23 mouse cellular contexts compared by ENCODE assay signal in genomic region chr12:5363961-5364634, GRCm38 (mm10). TPM values are rescaled to one million over a fixed set of nuclear protein-coding genes. Genes with fewer than 3 reads are reported as not detected.
DNase-seq lines count a peak whose midpoint lies in the region; ATAC-seq and TF ChIP-seq lines count a peak whose summit lies in the region.
"Had no signal": no experiment of that assay in that cellular context is flagged by ENCODE, and none has a peak within 500 bp of the region (broad histone marks: within the 10 kb centered on the region; RNA-seq: fewer than 3 reads in every experiment).

No protein-coding gene starts in this region.

- DNase-seq in cerebellum, postnatal 10 days, result peak; percentile 58 to 71
- DNase-seq in cerebellum, adult 2 months, result no peak
- peak; percentile 72 for DNase-seq in heart, adult 11 months
- DNase-seq in heart, adult 2 months, result no peak
- no peak for DNase-seq in layer of hippocampus, adult 2 months (ENCODE audit: low spot score in 2 of 2)
- DNase-seq in layer of hippocampus, adult 18-20 months (ENCODE audit: low spot score in 2 of 2), result no peak
- DNase-seq in midbrain, postnatal 0 days (ENCODE audit: low spot score), result no peak
- DNase-seq: adrenal gland, postnatal 10 days; B cell, adult 2 months; cerebellum, adult 18-20 months; gastrocnemius, postnatal 14 days; heart, postnatal 14 days; kidney, adult 11 months had no signal

- H3K4me1 ChIP-seq in cerebellum, adult 2 months (ENCODE audit: control insufficient read depth, insufficient read depth, low read length), result peaks cover 2% of the 10 kb centered on the region; the same call in 1 of the 2 replicates
- no peaks in the 10 kb centered on the region for H3K4me1 ChIP-seq in heart, adult 2 months (ENCODE audit: control insufficient read depth, insufficient read depth, low read length)
- no peaks in the 10 kb centered on the region for H3K4me1 ChIP-seq in midbrain, postnatal 0 days (ENCODE audit: insufficient read depth, low read length)
- peaks cover 19% of the 10 kb centered on the region for H3K4me1 ChIP-seq in midbrain, embryonic 15.5 days
- H3K4me1 ChIP-seq: heart, embryonic 15.5 days had no signal

- H3K27ac ChIP-seq in cerebellum, adult 2 months (ENCODE audit: insufficient read depth, low read length), result no peak overlapping the region
- H3K27ac ChIP-seq in heart, adult 2 months, result no peak overlapping the region
- peak overlapping the region; percentile 68 for H3K27ac ChIP-seq in layer of hippocampus, adult 2 months
- 0 out of 2 replicates have a peak overlapping the region, but pooled peaks have one; percentile 38 for H3K27ac ChIP-seq in midbrain, postnatal 0 days (ENCODE audit: low read depth, low read length)
- no peak overlapping the region for H3K27ac ChIP-seq in midbrain, embryonic 15.5 days
- H3K27ac ChIP-seq: embryonic facial prominence, embryonic 12.5 days; forebrain, embryonic 12.5 days; heart, embryonic 15.5 days had no signal

- no peak for ATAC-seq in midbrain, postnatal 0 days (ENCODE audit: low FRiP score)
- ATAC-seq in midbrain, embryonic 15.5 days (replicated peaks), result no peak
- ATAC-seq: CD4-positive, CD25-positive, alpha-beta regulatory T cell, adult 4 months; hindbrain, embryonic 16.5 days had no signal

- TF ChIP-seq POLR2A in cerebellum, adult 2 months (IDR thresholded peaks at IDR 0.05; ENCODE audit: borderline replicate concordance, insufficient read depth, low read length), result no peak
- TF ChIP-seq POLR2A in heart, adult 2 months (IDR thresholded peaks at IDR 0.05; ENCODE audit: insufficient read depth, low read depth, low read length), result no peak

- H3K9me3 ChIP-seq in midbrain, postnatal 0 days (ENCODE audit: low read length), result no peaks in the 10 kb centered on the region
- no peaks in the 10 kb centered on the region for H3K9me3 ChIP-seq in midbrain, embryonic 15.5 days
- H3K9me3 ChIP-seq: embryonic facial prominence, embryonic 12.5 days; forebrain, embryonic 12.5 days; heart, embryonic 15.5 days had no signal

- no peaks in the 10 kb centered on the region for H3K36me3 ChIP-seq in heart, adult 2 months (ENCODE audit: control insufficient read depth, insufficient read depth, low read length)
- no peaks in the 10 kb centered on the region for H3K36me3 ChIP-seq in midbrain, postnatal 0 days (ENCODE audit: insufficient read depth, low read length)
- H3K36me3 ChIP-seq in midbrain, embryonic 15.5 days (replicated peaks), result no peaks in the 10 kb centered on the region
- H3K36me3 ChIP-seq: embryonic facial prominence, embryonic 12.5 days; forebrain, embryonic 12.5 days; heart, embryonic 15.5 days had no signal

- no peak for TF ChIP-seq EP300 in heart, adult 2 months (IDR thresholded peaks at IDR 0.05; ENCODE audit: insufficient read depth, low read depth, low read length)

- no peak for TF ChIP-seq CTCF in cerebellum, adult 2 months (IDR thresholded peaks at IDR 0.05; ENCODE audit: borderline replicate concordance, insufficient read depth, low read depth, low read length)
- no peak for TF ChIP-seq CTCF in heart, adult 2 months (IDR thresholded peaks at IDR 0.05)
- no peak for TF ChIP-seq CTCF in layer of hippocampus, adult 2 months (conservative IDR thresholded peaks at IDR 0.05)
- TF ChIP-seq CTCF in midbrain, postnatal 0 days (IDR thresholded peaks at IDR 0.05), result no peak

- WGBS in cerebellum, adult 2 months, result 68% methylated on average over 17 of the region's 17 CpGs
- 80% methylated on average over 17 of the region's 17 CpGs for WGBS in heart, adult 2 months
- WGBS in midbrain, postnatal 0 days, result 62% methylated on average over 17 of the region's 17 CpGs
- 69% methylated on average over 17 of the region's 17 CpGs for whole genome bisulfite sequencing in midbrain, embryonic 15.5 days

- no peak overlapping the region for H3K9ac ChIP-seq in heart, adult 2 months (ENCODE audit: low read depth, low read length)
- no peak overlapping the region for H3K9ac ChIP-seq in midbrain, postnatal 0 days (replicated peaks; ENCODE audit: low read length, poor library complexity, severe bottlenecking)
- H3K9ac ChIP-seq in midbrain, embryonic 15.5 days, result no peak overlapping the region
- H3K9ac ChIP-seq: embryonic facial prominence, embryonic 12.5 days; forebrain, embryonic 12.5 days; heart, embryonic 15.5 days had no signal

- no peak overlapping the region for H3K4me3 ChIP-seq in cerebellum, adult 2 months (replicated peaks; ENCODE audit: insufficient read depth, low read depth, low read length)
- H3K4me3 ChIP-seq in heart, adult 2 months, result no peak overlapping the region
- no peak overlapping the region for H3K4me3 ChIP-seq in layer of hippocampus, adult 2 months
- H3K4me3 ChIP-seq in midbrain, postnatal 0 days (ENCODE audit: low read depth, low read length), result no peak overlapping the region
- H3K4me3 ChIP-seq in midbrain, embryonic 15.5 days, result no peak overlapping the region
- H3K4me3 ChIP-seq: embryonic facial prominence, embryonic 12.5 days; forebrain, embryonic 12.5 days; heart, embryonic 15.5 days had no signal

- no peak overlapping the region for H3K4me2 ChIP-seq in midbrain, postnatal 0 days (ENCODE audit: low read depth, low read length, poor library complexity, severe bottlenecking)
- no peak overlapping the region for H3K4me2 ChIP-seq in midbrain, embryonic 15.5 days
- H3K4me2 ChIP-seq: embryonic facial prominence, embryonic 12.5 days; forebrain, embryonic 12.5 days; heart, embryonic 11.5 days; heart, embryonic 15.5 days had no signal

- H3K27me3 ChIP-seq in cerebellum, adult 2 months (ENCODE audit: control insufficient read depth, insufficient read depth, low read length), result no peaks in the 10 kb centered on the region
- no peaks in the 10 kb centered on the region for H3K27me3 ChIP-seq in heart, adult 2 months (ENCODE audit: control insufficient read depth, insufficient read depth, low read length)
- H3K27me3 ChIP-seq in midbrain, postnatal 0 days (ENCODE audit: insufficient read depth, low read length), result no peaks in the 10 kb centered on the region
- H3K27me3 ChIP-seq in midbrain, embryonic 15.5 days (replicated peaks), result no peaks in the 10 kb centered on the region
- H3K27me3 ChIP-seq: embryonic facial prominence, embryonic 12.5 days; forebrain, embryonic 12.5 days; heart, embryonic 15.5 days had no signal

- intact Hi-C loops in heart, adult 2 months (cut with DNase I), result no loop called here

- no peaks in the 10 kb centered on the region for H3K79me2 ChIP-seq in heart, adult 2 months (replicated peaks; ENCODE audit: control insufficient read depth, insufficient read depth, low read length)

RNA-seq across cellular contexts. Expression of gene Klhl29, which starts 11.4 kb away (rescaled TPM):
- 14.7 and 15.2 TPM in 2 replicates for polyA plus RNA-seq in cerebellum, adult 2 months (2012; rRNA removed)
- under 1 TPM; 0.41 to 0.42 TPM for total RNA-seq in heart, adult 2 months (2021)
- polyA plus RNA-seq in heart, adult 2 months (2012; rRNA removed), result 0.47 and 0.57 TPM in 2 replicates
- 10 to 100 TPM; 38.9 to 40.9 TPM for total RNA-seq in layer of hippocampus, adult 2 months (2021)
- 10 to 100 TPM; 40.8 to 44.5 TPM for total RNA-seq in layer of hippocampus, adult 18-20 months (2021)
- 11.9 TPM in 2 replicates for total RNA-seq in midbrain, postnatal 0 days (2014; rRNA removed)
- 1.8 and 2.7 TPM in 2 replicates for polyA plus RNA-seq in midbrain, postnatal 0 days (2015; fragmentation: Nextera tagmentation; extraction: Ambion mirVana)
- polyA plus RNA-seq in midbrain, embryonic 15.5 days (2015; fragmentation: Nextera tagmentation; extraction: Ambion mirVana), result 4.8 and 5.2 TPM in 2 replicates
- total RNA-seq: common myeloid progenitor, adult 5-6 weeks; hematopoietic stem cell, adult 5-6 weeks; MEL had no signal

Comparison
In these comparisons a context has a peak if more than half of its experiments do, and no peak if none do; other contexts are left out.
1. DNase-seq: peak in cerebellum, postnatal 10 days (2 of 2) and heart, adult 11 months (single experiment); none in cerebellum, adult 2 months (0 of 2), heart, adult 2 months (0 of 2), layer of hippocampus, adult 2 months (0 of 2), layer of hippocampus, adult 18-20 months (0 of 2) and midbrain, postnatal 0 days (single experiment).
2. H3K27ac ChIP-seq: peak in layer of hippocampus, adult 2 months (single experiment) and midbrain, postnatal 0 days (single experiment); none in cerebellum, adult 2 months (single experiment), heart, adult 2 months (single experiment) and midbrain, embryonic 15.5 days (single experiment).